Mouse (Mus musculus): ENCODE measurements around the gene Gna11. TPM values are rescaled to one million over a fixed set of nuclear protein-coding genes. Genes with fewer than 3 reads are reported as not detected.
A peak's percentile ranks its signal among the peaks of the same experiment; 100 is the strongest.

Gene Gna11
- polyA plus RNA-seq, 1 experiment from 2014 or later, result 79.1 TPM

- H3K36me3 ChIP-seq, result peaks cover 7% of the 10 kb centered on the region; the same call in 1 of the 2 replicates
- peaks cover 37% of the 10 kb centered on the region for H3K4me1 ChIP-seq
- 90% methylated on average over 13 of the region's 13 CpGs for WGBS
- H3K27me3 ChIP-seq (ENCODE audit: insufficient read depth, poor library complexity, severe bottlenecking), result no peaks in the 10 kb centered on the region
- no peak overlapping the region for H3K27ac ChIP-seq
- no peak overlapping the region for H3K4me3 ChIP-seq
- H3K9me3 ChIP-seq, result no peaks in the 10 kb centered on the region
- DNase-seq (ENCODE audit: low spot score), result no peak
Measured at GRCm38 (mm10) chr10:81546788-81547571, 2.0 kb upstream of the Gna11 start.

GRCm38 (mm10) chr10:81546332-81546731, 1.3 kb upstream of the Gna11 start:
- WGBS, result 50% methylated on average over 5 of the region's 5 CpGs
- H3K9me3 ChIP-seq, result no peaks in the 10 kb centered on the region
- H3K4me1 ChIP-seq, result peaks cover 38% of the 10 kb centered on the region
- peaks cover 7% of the 10 kb centered on the region; the same call in 1 of the 2 replicates for H3K36me3 ChIP-seq
- peak overlapping the region; percentile 25; the same call in 1 of the 2 replicates for H3K27ac ChIP-seq
- no peak overlapping the region for H3K4me3 ChIP-seq
- no peak for DNase-seq (ENCODE audit: low spot score)
- H3K27me3 ChIP-seq (ENCODE audit: insufficient read depth, poor library complexity, severe bottlenecking), result no peaks in the 10 kb centered on the region

- Histone ChIP-seq H3K27ac (peak overlapping the region; percentile 93), H3K9me3 (no peaks in the 10 kb centered on the region), H3K36me3 (peaks cover 15% of the 10 kb centered on the region), H3K4me1 (peaks cover 40% of the 10 kb centered on the region), H3K27me3 (ENCODE audit: insufficient read depth, poor library complexity, severe bottlenecking) (no peaks in the 10 kb centered on the region), H3K4me3 (peak overlapping the region; percentile 96)
- DNase-seq (ENCODE audit: low spot score), result peak; percentile 85
- 1% methylated on average over 93 of the region's 93 CpGs for WGBS
Measured at GRCm38 (mm10) chr10:81544296-81545160, 462 bp downstream of the Gna11 start.

GRCm38 (mm10) chr10:81543633-81544032, 1.4 kb downstream of the Gna11 start:
- H3K4me1 ChIP-seq, result peaks cover 43% of the 10 kb centered on the region
- no peak for DNase-seq (ENCODE audit: low spot score)
- H3K9me3 ChIP-seq, result no peaks in the 10 kb centered on the region
- peak overlapping the region; percentile 96 for H3K4me3 ChIP-seq
- WGBS, result 81% methylated on average over 1 of the region's 1 CpGs
- H3K27ac ChIP-seq, result peak overlapping the region; percentile 93; the same call in 1 of the 2 replicates
- no peaks in the 10 kb centered on the region for H3K27me3 ChIP-seq (ENCODE audit: insufficient read depth, poor library complexity, severe bottlenecking)
- H3K36me3 ChIP-seq, result peaks cover 21% of the 10 kb centered on the region

- H3K4me3 ChIP-seq, result peak overlapping the region; percentile 96; the same call in 1 of the 2 replicates
- H3K9me3 ChIP-seq, result no peaks in the 10 kb centered on the region
- H3K27me3 ChIP-seq (ENCODE audit: insufficient read depth, poor library complexity, severe bottlenecking), result no peaks in the 10 kb centered on the region
- DNase-seq (ENCODE audit: low spot score), result no peak
- 77% methylated on average over 7 of the region's 7 CpGs for WGBS
- no peak overlapping the region for H3K27ac ChIP-seq
- peaks cover 46% of the 10 kb centered on the region for H3K4me1 ChIP-seq
- H3K36me3 ChIP-seq, result peaks cover 25% of the 10 kb centered on the region
Measured at GRCm38 (mm10) chr10:81542727-81543460, 2.1 kb downstream of the Gna11 start.

GRCm38 (mm10) chr10:81541803-81542202, 3.2 kb downstream of the Gna11 start:
- 0 out of 2 replicates have a peak overlapping the region, but pooled peaks have one; percentile 13 for H3K27ac ChIP-seq
- peaks cover 32% of the 10 kb centered on the region for H3K36me3 ChIP-seq
- H3K27me3 ChIP-seq (ENCODE audit: insufficient read depth, poor library complexity, severe bottlenecking), result no peaks in the 10 kb centered on the region
- 0 out of 2 replicates have a peak overlapping the region, but pooled peaks have one; percentile 26 for H3K4me3 ChIP-seq
- no peaks in the 10 kb centered on the region for H3K9me3 ChIP-seq
- no peak for DNase-seq (ENCODE audit: low spot score)
- H3K4me1 ChIP-seq, result peaks cover 46% of the 10 kb centered on the region
- 51% methylated on average over 10 of the region's 10 CpGs for WGBS

GRCm38 (mm10) chr10:81541363-81541762, 3.6 kb downstream of the Gna11 start:
- peaks cover 36% of the 10 kb centered on the region for H3K36me3 ChIP-seq
- no peak overlapping the region for H3K4me3 ChIP-seq
- H3K9me3 ChIP-seq, result no peaks in the 10 kb centered on the region
- DNase-seq (ENCODE audit: low spot score), result no peak
- peaks cover 45% of the 10 kb centered on the region for H3K4me1 ChIP-seq
- no peaks in the 10 kb centered on the region for H3K27me3 ChIP-seq (ENCODE audit: insufficient read depth, poor library complexity, severe bottlenecking)
- 79% methylated on average over 5 of the region's 5 CpGs for WGBS
- 0 out of 2 replicates have a peak overlapping the region, but pooled peaks have one; percentile 13 for H3K27ac ChIP-seq

GRCm38 (mm10) chr10:81538321-81539048, 6.5 kb downstream of the Gna11 start:
- Histone ChIP-seq H3K4me3 (no peak overlapping the region), H3K36me3 (peaks cover 49% of the 10 kb centered on the region)
- WGBS, result 71% methylated on average over 3 of the region's 3 CpGs

GRCm38 (mm10) chr10:81537429-81537828, 7.6 kb downstream of the Gna11 start:
- no peaks in the 10 kb centered on the region for H3K27me3 ChIP-seq (ENCODE audit: insufficient read depth, poor library complexity, severe bottlenecking)
- DNase-seq (ENCODE audit: low spot score), result no peak
- H3K9me3 ChIP-seq, result no peaks in the 10 kb centered on the region
- H3K36me3 ChIP-seq, result peaks cover 52% of the 10 kb centered on the region
- H3K4me1 ChIP-seq, result peaks cover 50% of the 10 kb centered on the region
- H3K4me3 ChIP-seq, result no peak overlapping the region
- 94% methylated on average over 2 of the region's 2 CpGs for WGBS
- H3K27ac ChIP-seq, result no peak overlapping the region

More at GRCm38 (mm10) chr10:81538321-81539048, 6.5 kb downstream of the Gna11 start:
- Histone ChIP-seq H3K9me3 (no peaks in the 10 kb centered on the region), H3K4me1 (peaks cover 51% of the 10 kb centered on the region), H3K27ac (no peak overlapping the region), H3K27me3 (ENCODE audit: insufficient read depth, poor library complexity, severe bottlenecking) (no peaks in the 10 kb centered on the region)
- DNase-seq (ENCODE audit: low spot score), result no peak

GRCm38 (mm10) chr10:81536734-81537133, 8.3 kb downstream of the Gna11 start:
- peaks cover 58% of the 10 kb centered on the region for H3K36me3 ChIP-seq
- no peak for DNase-seq (ENCODE audit: low spot score)

GRCm38 (mm10) chr10:81534826-81535225, 10.2 kb downstream of the Gna11 start:
- WGBS, result 57% methylated on average over 16 of the region's 16 CpGs
- H3K4me1 ChIP-seq, result peaks cover 36% of the 10 kb centered on the region
- DNase-seq (ENCODE audit: low spot score), result no peak
- no peaks in the 10 kb centered on the region for H3K27me3 ChIP-seq (ENCODE audit: insufficient read depth, poor library complexity, severe bottlenecking)
- no peak overlapping the region for H3K27ac ChIP-seq
- no peak overlapping the region for H3K4me3 ChIP-seq
- peaks cover 71% of the 10 kb centered on the region for H3K36me3 ChIP-seq
- H3K9me3 ChIP-seq, result no peaks in the 10 kb centered on the region

More at GRCm38 (mm10) chr10:81536734-81537133, 8.3 kb downstream of the Gna11 start:
- H3K4me1 ChIP-seq, result peaks cover 44% of the 10 kb centered on the region
- H3K27me3 ChIP-seq (ENCODE audit: insufficient read depth, poor library complexity, severe bottlenecking), result no peaks in the 10 kb centered on the region
- 69% methylated on average over 6 of the region's 6 CpGs for WGBS
- no peaks in the 10 kb centered on the region for H3K9me3 ChIP-seq
- H3K4me3 ChIP-seq, result no peak overlapping the region
- no peak overlapping the region for H3K27ac ChIP-seq

- Histone ChIP-seq H3K36me3 (peaks cover 28% of the 10 kb centered on the region), H3K4me1 (peaks cover 22% of the 10 kb centered on the region), H3K27ac (no peak overlapping the region), H3K9me3 (no peaks in the 10 kb centered on the region), H3K27me3 (ENCODE audit: insufficient read depth, poor library complexity, severe bottlenecking) (peaks cover 7% of the 10 kb centered on the region; the same call in 1 of the 2 replicates), H3K4me3 (no peak overlapping the region)
- peak; percentile 86 for DNase-seq (ENCODE audit: low spot score)
- WGBS, result 10% methylated on average over 14 of the region's 14 CpGs
Measured at GRCm38 (mm10) chr10:81526779-81527178, 18.2 kb downstream of the Gna11 start.

Measured in heart, embryonic 10.5 days (tissue).